In genomic region chr12:112434673-112435294, GRCm38 (mm10) we compare ENCODE assay signal across 13 mouse cellular contexts. TPM values are rescaled to one million over a fixed set of nuclear protein-coding genes. Genes with fewer than 3 reads are reported as not detected.
DNase-seq lines count a peak whose midpoint lies in the region; ATAC-seq and TF ChIP-seq lines count a peak whose summit lies in the region.
"Had no signal": no experiment of that assay in that cellular context is flagged by ENCODE, and none has a peak within 500 bp of the region (broad histone marks: within the 10 kb centered on the region; RNA-seq: fewer than 3 reads in every experiment).

No protein-coding gene starts in this region.

- no peak overlapping the region for H3K4me3 ChIP-seq in layer of hippocampus, adult 2 months
- no peak overlapping the region for H3K4me3 ChIP-seq in forebrain, embryonic 13.5 days
- no peak overlapping the region for H3K4me3 ChIP-seq in intestine, embryonic 16.5 days (ENCODE audit: low read length)
- H3K4me3 ChIP-seq in olfactory bulb, adult 2 months (ENCODE audit: insufficient read depth, low read depth, low read length): no peak overlapping the region
- H3K4me3 ChIP-seq: liver, embryonic 12.5 days had no signal

- no peak for TF ChIP-seq POLR2A in olfactory bulb, adult 2 months (IDR thresholded peaks at IDR 0.05; ENCODE audit: insufficient read depth, low read depth, low read length)

- no peak for TF ChIP-seq CTCF in layer of hippocampus, adult 2 months (conservative IDR thresholded peaks at IDR 0.05)
- no peak for TF ChIP-seq CTCF in olfactory bulb, adult 2 months (IDR thresholded peaks at IDR 0.05; ENCODE audit: insufficient read depth, low read depth, low read length)

- no peak overlapping the region for H3K4me2 ChIP-seq in forebrain, embryonic 13.5 days
- no peak overlapping the region for H3K4me2 ChIP-seq in intestine, embryonic 16.5 days (ENCODE audit: low read depth, low read length)
- H3K4me2 ChIP-seq: liver, embryonic 12.5 days had no signal

- 69% methylated on average over 3 of the region's 3 CpGs for WGBS in forebrain, embryonic 13.5 days
- WGBS in intestine, embryonic 16.5 days: 52% methylated on average over 3 of the region's 3 CpGs
- WGBS in olfactory bulb, adult 2 months: 45% methylated on average over 3 of the region's 3 CpGs

- H3K4me1 ChIP-seq in forebrain, embryonic 13.5 days: peaks cover 55% of the 10 kb centered on the region
- no peaks in the 10 kb centered on the region for H3K4me1 ChIP-seq in intestine, embryonic 16.5 days (ENCODE audit: control insufficient read depth, insufficient read depth, low read length)
- peaks cover 25% of the 10 kb centered on the region for H3K4me1 ChIP-seq in olfactory bulb, adult 2 months (ENCODE audit: control insufficient read depth, insufficient read depth, low read length)
- H3K4me1 ChIP-seq: liver, embryonic 12.5 days had no signal

- peak overlapping the region; percentile 32; the same call in 1 of the 2 replicates for H3K9ac ChIP-seq in forebrain, embryonic 13.5 days
- no peak overlapping the region for H3K9ac ChIP-seq in intestine, embryonic 16.5 days (ENCODE audit: low read depth, low read length)
- H3K9ac ChIP-seq: liver, embryonic 12.5 days had no signal

- peak overlapping the region; percentile 85 for H3K27ac ChIP-seq in layer of hippocampus, adult 2 months
- peak overlapping the region; percentile 88 for H3K27ac ChIP-seq in forebrain, embryonic 13.5 days
- H3K27ac ChIP-seq in intestine, embryonic 16.5 days (ENCODE audit: low read length): no peak overlapping the region
- peak overlapping the region; percentile 32 for H3K27ac ChIP-seq in olfactory bulb, adult 2 months (ENCODE audit: insufficient read depth, low read depth, low read length)
- H3K27ac ChIP-seq: liver, embryonic 12.5 days had no signal

- no peaks in the 10 kb centered on the region for H3K9me3 ChIP-seq in forebrain, embryonic 13.5 days (replicated peaks)
- H3K9me3 ChIP-seq in intestine, embryonic 16.5 days (ENCODE audit: control insufficient read depth, low read length): no peaks in the 10 kb centered on the region
- H3K9me3 ChIP-seq: liver, embryonic 12.5 days had no signal

- no peak for DNase-seq in layer of hippocampus, adult 2 months (ENCODE audit: low spot score in 2 of 2)
- DNase-seq in layer of hippocampus, adult 8-10 months (ENCODE audit: low spot score in 2 of 2): no peak
- no peak for DNase-seq in right cerebral cortex, postnatal 10 days (ENCODE audit: low spot score in 2 of 2)
- DNase-seq in spleen, postnatal 10 days (ENCODE audit: low spot score in 2 of 2): no peak
- no peak for DNase-seq in layer of hippocampus, adult 9-11 months
- DNase-seq: kidney, postnatal 10 days had no signal

- H3K27me3 ChIP-seq in forebrain, embryonic 13.5 days: no peaks in the 10 kb centered on the region
- no peaks in the 10 kb centered on the region for H3K27me3 ChIP-seq in intestine, embryonic 16.5 days (replicated peaks; ENCODE audit: control insufficient read depth, insufficient read depth, low read length)

- H3K36me3 ChIP-seq in forebrain, embryonic 13.5 days (ENCODE audit: poor library complexity, severe bottlenecking): no peaks in the 10 kb centered on the region
- no peaks in the 10 kb centered on the region for H3K36me3 ChIP-seq in intestine, embryonic 16.5 days (ENCODE audit: control insufficient read depth, insufficient read depth, low read length)
- H3K36me3 ChIP-seq: liver, embryonic 12.5 days had no signal

- no peak for ATAC-seq in forebrain, embryonic 13.5 days
- ATAC-seq in intestine, embryonic 16.5 days: peak; percentile 32; the same call in 1 of the 2 replicates
- ATAC-seq: CD4-positive, CD25-positive, alpha-beta regulatory T cell, adult 4 months; liver, embryonic 12.5 days had no signal

RNA-seq across cellular contexts. Expression of gene A530016L24Rik, which starts 54.5 kb away (rescaled TPM):
- total RNA-seq in layer of hippocampus, adult 2 months (2021): under 1 TPM; 0.13 to 0.25 TPM
- under 1 TPM in 2 of 4 experiments, not detected in 2; 0.16 to 0.36 TPM for total RNA-seq in layer of hippocampus, adult 8-10 months (2022)
- 0.11 TPM in 1 of 2 replicates, not detected in the other for polyA plus RNA-seq in forebrain, embryonic 13.5 days (2015; fragmentation: Nextera tagmentation; extraction: Ambion mirVana)
- polyA plus RNA-seq in intestine, embryonic 16.5 days (2015; fragmentation: Nextera tagmentation; extraction: Ambion mirVana): 0.10 and 0.18 TPM in 2 replicates
- polyA plus RNA-seq in olfactory bulb, adult 2 months (2012; ENCODE audit: insufficient read depth, insufficient read length, low replicate concordance, missing spikeins): not detected in 2 replicates
- total RNA-seq: common myeloid progenitor, adult 5-6 weeks; megakaryocyte, adult 5-6 weeks had no signal
- polyA plus RNA-seq: CD4-positive, CD25-positive, alpha-beta regulatory T cell, adult 4 months; liver, embryonic 12.5 days had no signal
